Mouse (Mus musculus) forebrain, embryonic 12.5 days (tissue): ENCODE results near the gene Susd6. TPM values are rescaled to one million over a fixed set of nuclear protein-coding genes. Genes with fewer than 3 reads are reported as not detected.

ENCODE experiments used
- ATAC-seq: fragments of 200-750 bp; cut with Nextera tagmentation; 2 replicates; pipeline ENCODE4 v1.8.0; 2017; ENCODE audit warnings: moderate TSS enrichment; ENCODE audit not compliant: low FRiP score
- H3K27ac ChIP-seq: fragments of 300-500 bp; sonication (generic); 2 replicates; pipeline ENCODE4 v1.5.1; 2016; ENCODE audit warnings: mild to moderate bottlenecking
- H3K27me3 ChIP-seq: fragments of 300-500 bp; sonication (generic); 2 replicates; pipeline ENCODE4 v1.6.1; 2016; ENCODE audit warnings: mild to moderate bottlenecking
- H3K36me3 ChIP-seq: fragments of 300-500 bp; sonication (generic); replicated peaks from 2 replicates; pipeline ENCODE4 v1.6.1; 2016; ENCODE audit warnings: mild to moderate bottlenecking
- H3K4me1 ChIP-seq: fragments of 300-500 bp; sonication (generic); 2 replicates; pipeline ENCODE4 v1.6.1; 2016
- H3K4me2 ChIP-seq: fragments of 300-500 bp; sonication (generic); 2 replicates; pipeline ENCODE4 v1.6.1; 2016; ENCODE audit warnings: mild to moderate bottlenecking, moderate library complexity
- H3K4me3 ChIP-seq: fragments of 300-500 bp; sonication (generic); replicated peaks from 2 replicates; pipeline ENCODE4 v1.5.1; 2016; ENCODE audit warnings: mild to moderate bottlenecking
- H3K9ac ChIP-seq: fragments of 300-500 bp; sonication (generic); 2 replicates; pipeline ENCODE4 v1.6.1; 2016; ENCODE audit warnings: mild to moderate bottlenecking
- H3K9me3 ChIP-seq: fragments of 300-500 bp; sonication (generic); 2 replicates; pipeline ENCODE4 v1.6.1; 2016
- WGBS: fragments of 180-500 bp; shearing (Covaris S2); methylation state at CpG from one replicate; pipeline ENCODE4 v1.1.7; 2016; 5-methylcytosine and 5-hydroxymethylcytosine counted together
- polyA plus RNA-seq: library from polyadenylated mRNA; unstranded; fragments of >200 nt; fragmentation: Nextera tagmentation; extraction: Ambion mirVana; gene quantifications from 2 replicates; pipeline ENCODE4 v1.2.1, GENCODE M21; 2016

Susd6 gene
- polyA plus RNA-seq, 1 experiment from 2014 or later = 19.5 TPM

DNA sequence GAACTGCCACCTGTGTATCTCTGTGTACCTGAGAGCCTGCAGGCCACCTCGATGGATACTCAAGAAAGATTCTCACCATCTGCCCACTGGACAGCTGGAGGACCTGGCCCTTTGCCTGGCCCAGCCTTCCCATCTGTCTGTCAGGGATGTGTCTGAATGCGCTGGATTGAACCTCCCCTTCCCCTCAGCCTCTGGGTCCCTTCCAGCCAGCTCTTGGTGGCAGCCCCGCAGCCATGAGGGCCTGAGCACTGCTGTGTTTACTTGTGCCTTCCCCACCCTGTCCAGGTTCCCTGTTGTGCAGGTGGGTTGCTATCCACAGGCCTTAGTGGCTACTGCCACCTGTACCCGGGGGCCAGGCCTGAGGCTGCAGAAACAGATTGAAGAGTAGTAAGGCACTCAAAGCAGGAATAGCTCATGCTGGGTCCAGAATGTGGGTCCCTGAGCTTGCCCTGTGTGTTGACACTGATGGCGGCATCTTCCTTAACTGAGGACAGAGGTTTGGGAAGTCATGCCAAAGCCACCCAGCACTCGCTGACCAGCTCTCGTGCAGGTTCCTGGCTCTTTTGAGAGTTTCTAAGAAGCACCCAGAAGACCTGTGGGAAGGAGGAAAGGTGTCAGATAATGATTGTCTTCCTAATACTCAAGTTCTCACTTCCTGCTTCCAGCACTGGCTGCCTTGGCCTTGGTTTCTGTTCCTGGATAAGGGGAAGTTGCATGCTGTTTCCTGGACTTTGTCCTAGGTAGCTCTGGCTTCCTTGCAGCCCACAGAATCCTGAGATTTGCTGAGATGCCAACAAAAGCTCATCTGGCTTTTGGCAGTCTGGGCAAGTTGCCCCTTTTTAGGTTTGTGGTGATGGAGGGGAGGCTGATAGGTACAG lies 87.1 kb downstream of the Susd6 start:
- Histone ChIP-seq H3K4me1 (no peaks in the 10 kb centered on the region), H3K27me3 (no peaks in the 10 kb centered on the region), H3K9me3 (no peaks in the 10 kb centered on the region), H3K4me3 (no peak overlapping the region), H3K36me3 (peaks cover 31% of the 10 kb centered on the region), H3K9ac (no peak overlapping the region), H3K4me2 (no peak overlapping the region), H3K27ac (no peak overlapping the region)
- ATAC-seq = no peak
- 89% methylated on average over 7 of the region's 7 CpGs for WGBS

GRCm38 (mm10) chr12:80878093-80878430 lies 87.8 kb downstream of the Susd6 start:
- Histone ChIP-seq H3K27ac (no peak overlapping the region), H3K9me3 (no peaks in the 10 kb centered on the region), H3K27me3 (no peaks in the 10 kb centered on the region), H3K9ac (no peak overlapping the region), H3K36me3 (peaks cover 31% of the 10 kb centered on the region), H3K4me2 (no peak overlapping the region), H3K4me1 (no peaks in the 10 kb centered on the region), H3K4me3 (no peak overlapping the region)
- 95% methylated on average over 6 of the region's 6 CpGs for WGBS
- ATAC-seq = no peak

DNA sequence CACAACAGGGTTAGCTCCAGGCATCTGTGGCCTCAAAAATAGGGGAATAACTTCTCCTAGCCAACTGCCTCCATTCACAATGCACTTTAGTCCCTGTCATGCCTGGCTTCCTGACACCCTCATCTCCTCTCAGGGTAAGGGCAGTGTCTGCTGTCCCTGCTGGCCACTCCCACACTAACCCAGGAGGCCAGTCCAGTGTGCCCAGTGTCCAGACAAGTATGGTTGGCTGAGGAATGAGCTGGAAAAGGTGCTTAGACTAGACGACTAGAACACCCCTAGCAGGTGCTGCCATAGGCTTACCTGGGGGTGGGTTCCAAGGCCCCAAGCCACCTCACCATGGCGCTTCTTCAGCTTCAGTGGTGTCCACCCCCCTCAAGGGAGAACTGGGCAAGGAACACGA lies 88.3 kb downstream of the Susd6 start:
- H3K4me1 ChIP-seq = no peaks in the 10 kb centered on the region
- no peak for ATAC-seq
- H3K9me3 ChIP-seq = no peaks in the 10 kb centered on the region
- H3K4me3 ChIP-seq = no peak overlapping the region
- 65% methylated on average over 3 of the region's 3 CpGs for WGBS
- no peaks in the 10 kb centered on the region for H3K27me3 ChIP-seq
- H3K9ac ChIP-seq = no peak overlapping the region
- H3K4me2 ChIP-seq = no peak overlapping the region
- H3K36me3 ChIP-seq = peaks cover 31% of the 10 kb centered on the region
- H3K27ac ChIP-seq = no peak overlapping the region

DNA sequence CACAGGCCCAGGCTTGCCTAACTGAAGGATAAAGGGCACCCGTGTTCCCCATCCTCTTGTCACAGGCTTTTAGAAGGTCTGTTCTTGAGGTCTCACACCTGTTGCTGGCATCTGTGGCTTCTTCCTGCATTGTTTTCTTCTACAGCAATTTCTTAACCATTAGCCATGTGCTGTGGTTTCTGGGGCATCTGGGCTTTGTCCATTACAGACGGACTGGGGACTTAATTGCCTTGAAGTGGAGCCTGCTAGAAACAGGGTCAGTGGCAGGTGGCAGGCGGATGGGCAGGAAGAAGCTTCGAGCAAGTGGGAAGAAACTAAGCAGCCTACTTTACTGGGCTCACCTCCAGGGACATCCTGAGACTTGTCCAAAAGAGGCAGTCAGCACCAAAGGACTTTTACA lies 89.0 kb downstream of the Susd6 start:
- no peak for ATAC-seq
- H3K27me3 ChIP-seq = no peaks in the 10 kb centered on the region
- no peak overlapping the region for H3K27ac ChIP-seq
- no peaks in the 10 kb centered on the region for H3K4me1 ChIP-seq
- 61% methylated on average over 4 of the region's 4 CpGs for WGBS
- no peak overlapping the region for H3K4me2 ChIP-seq
- no peak overlapping the region for H3K9ac ChIP-seq
- H3K4me3 ChIP-seq = no peak overlapping the region
- H3K36me3 ChIP-seq = peaks cover 24% of the 10 kb centered on the region
- no peaks in the 10 kb centered on the region for H3K9me3 ChIP-seq

GRCm38 (mm10) chr12:80881121-80881520 lies 90.8 kb downstream of the Susd6 start:
- Histone ChIP-seq H3K27ac (no peak overlapping the region), H3K4me1 (no peaks in the 10 kb centered on the region), H3K4me3 (no peak overlapping the region), H3K4me2 (no peak overlapping the region), H3K9me3 (no peaks in the 10 kb centered on the region), H3K36me3 (peaks cover 20% of the 10 kb centered on the region), H3K27me3 (no peaks in the 10 kb centered on the region), H3K9ac (no peak overlapping the region)
- 88% methylated on average over 3 of the region's 3 CpGs for WGBS
- ATAC-seq = no peak

DNA sequence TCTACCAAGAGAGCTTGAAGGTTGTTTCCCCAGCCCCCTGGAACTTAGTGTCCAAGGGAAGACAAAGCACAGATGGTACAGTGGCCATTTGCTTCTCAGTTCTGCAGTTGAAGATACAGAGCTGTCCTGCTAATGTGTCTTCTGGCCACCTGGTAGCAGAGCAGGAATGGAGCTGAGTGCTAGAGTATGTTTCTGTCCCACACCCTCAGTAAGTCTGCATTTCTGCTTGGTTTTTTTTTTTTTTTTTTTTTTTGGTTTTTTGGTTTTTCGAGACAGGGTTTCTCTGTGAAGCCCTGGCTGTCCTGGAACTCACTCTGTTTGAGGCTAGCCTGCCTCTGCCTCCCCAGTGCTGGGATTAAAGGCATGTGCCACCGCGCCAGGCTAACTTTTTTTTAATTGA lies 93.0 kb downstream of the Susd6 start:
- H3K4me3 ChIP-seq = no peak overlapping the region
- no peaks in the 10 kb centered on the region for H3K27me3 ChIP-seq
- WGBS = 88% methylated on average over 3 of the region's 3 CpGs
- H3K4me1 ChIP-seq = no peaks in the 10 kb centered on the region
- no peak overlapping the region for H3K27ac ChIP-seq
- H3K4me2 ChIP-seq = no peak overlapping the region
- ATAC-seq = no peak
- no peak overlapping the region for H3K9ac ChIP-seq
- no peaks in the 10 kb centered on the region for H3K9me3 ChIP-seq
- peaks cover 6% of the 10 kb centered on the region for H3K36me3 ChIP-seq

GRCm38 (mm10) chr12:80883881-80884280 lies 93.6 kb downstream of the Susd6 start:
- no peak for ATAC-seq
- no peaks in the 10 kb centered on the region for H3K27me3 ChIP-seq
- WGBS = 81% methylated on average over 5 of the region's 5 CpGs

DNA sequence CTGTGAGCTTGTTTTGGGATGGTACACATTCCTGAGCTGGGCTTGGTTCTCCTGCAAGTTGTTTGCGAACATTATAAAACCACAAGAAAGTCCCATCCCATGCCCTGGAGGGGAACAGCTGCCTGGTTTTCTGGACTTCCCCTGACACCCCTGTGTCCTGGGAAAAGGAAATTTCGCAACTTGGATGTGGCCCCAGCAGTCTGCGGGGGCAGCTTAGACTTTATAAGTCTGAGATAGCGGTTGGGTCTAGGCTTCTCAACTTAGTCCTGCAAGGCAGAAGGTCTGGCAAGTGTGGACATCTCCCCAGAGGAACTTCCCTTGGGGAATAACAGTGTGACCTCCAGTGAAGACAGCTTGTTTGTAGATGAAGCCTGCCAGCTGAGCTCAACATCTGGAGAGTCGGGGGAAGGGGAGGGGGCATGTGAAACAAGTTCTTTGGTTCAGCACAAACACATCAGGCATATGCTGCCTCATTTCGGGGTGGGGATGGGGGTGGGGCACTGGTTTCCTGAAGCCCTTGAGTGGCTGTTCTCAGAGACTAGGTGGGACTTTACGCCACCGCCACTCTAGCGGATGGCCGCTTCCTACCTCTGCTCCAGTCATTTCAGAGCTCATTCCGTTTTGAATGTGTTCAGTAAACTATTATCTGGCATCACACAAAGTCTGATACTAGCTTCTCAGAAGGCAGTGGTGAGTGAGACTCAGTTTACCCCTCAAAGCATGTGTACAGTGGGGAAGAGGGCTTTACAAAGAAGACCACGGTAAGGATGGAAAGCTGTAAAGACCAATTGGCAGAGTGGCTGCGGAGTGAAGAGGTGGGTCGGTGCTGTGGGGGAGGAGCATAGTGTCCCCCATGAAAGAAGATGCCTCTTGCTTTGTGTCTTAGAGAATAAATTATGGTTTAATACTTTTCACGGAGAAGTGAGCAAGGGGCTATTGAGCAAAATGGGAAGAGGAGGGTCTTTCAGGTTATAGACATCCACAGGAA lies 95.3 kb downstream of the Susd6 start:
- Histone ChIP-seq H3K9ac (no peak overlapping the region), H3K4me2 (no peak overlapping the region), H3K4me3 (no peak overlapping the region), H3K4me1 (no peaks in the 10 kb centered on the region), H3K27ac (no peak overlapping the region), H3K36me3 (no peaks in the 10 kb centered on the region), H3K9me3 (peaks cover 6% of the 10 kb centered on the region; the same call in 1 of the 2 replicates), H3K27me3 (no peaks in the 10 kb centered on the region)
- WGBS = 68% methylated on average over 15 of the region's 15 CpGs
- ATAC-seq = no peak

More at GRCm38 (mm10) chr12:80883881-80884280, 93.6 kb downstream of the Susd6 start:
- no peaks in the 10 kb centered on the region for H3K9me3 ChIP-seq
- peaks cover under 1% of the 10 kb centered on the region; the same call in 1 of the 2 replicates for H3K36me3 ChIP-seq
- H3K27ac ChIP-seq = no peak overlapping the region
- H3K4me1 ChIP-seq = no peaks in the 10 kb centered on the region
- no peak overlapping the region for H3K9ac ChIP-seq
- no peak overlapping the region for H3K4me2 ChIP-seq
- H3K4me3 ChIP-seq = no peak overlapping the region

GRCm38 (mm10) chr12:80887036-80887435 lies 96.7 kb downstream of the Susd6 start:
- H3K27ac ChIP-seq = no peak overlapping the region
- H3K27me3 ChIP-seq = no peaks in the 10 kb centered on the region
- H3K4me2 ChIP-seq = no peak overlapping the region
- no peak for ATAC-seq
- 83% methylated on average over 2 of the region's 2 CpGs for WGBS
- no peaks in the 10 kb centered on the region for H3K36me3 ChIP-seq
- H3K9me3 ChIP-seq = peaks cover 6% of the 10 kb centered on the region; the same call in 1 of the 2 replicates
- no peaks in the 10 kb centered on the region for H3K4me1 ChIP-seq
- H3K4me3 ChIP-seq = no peak overlapping the region
- H3K9ac ChIP-seq = no peak overlapping the region

DNA sequence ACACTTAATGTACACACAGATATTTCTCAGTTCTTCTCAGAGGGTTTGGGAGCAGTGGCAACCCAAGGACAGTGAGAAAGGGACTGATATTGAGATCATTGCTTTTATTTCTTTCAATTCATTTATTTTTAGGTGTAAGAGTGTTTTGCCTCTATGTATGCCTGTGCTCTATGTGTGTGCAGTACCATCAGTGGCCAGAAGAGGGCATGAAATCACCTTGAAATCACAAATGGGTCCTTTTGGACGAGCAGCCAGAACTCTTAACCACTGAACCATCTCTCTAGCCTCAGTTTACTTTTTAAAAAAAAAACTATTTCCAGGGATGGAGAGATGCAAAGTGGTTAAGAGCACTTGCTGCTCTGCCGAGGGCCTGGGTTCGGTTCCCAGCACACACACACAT lies 99.0 kb downstream of the Susd6 start:
- Histone ChIP-seq H3K27ac (no peak overlapping the region), H3K4me2 (no peak overlapping the region), H3K4me1 (peaks cover 6% of the 10 kb centered on the region; the same call in 1 of the 2 replicates), H3K27me3 (no peaks in the 10 kb centered on the region), H3K36me3 (no peaks in the 10 kb centered on the region), H3K9ac (no peak overlapping the region), H3K9me3 (peaks cover 6% of the 10 kb centered on the region; the same call in 1 of the 2 replicates), H3K4me3 (no peak overlapping the region)
- no peak for ATAC-seq
- WGBS = 93% methylated on average over 3 of the region's 3 CpGs

- no peak for ATAC-seq
- H3K4me3 ChIP-seq = no peak overlapping the region
- H3K36me3 ChIP-seq = no peaks in the 10 kb centered on the region
- H3K9me3 ChIP-seq = peaks cover 6% of the 10 kb centered on the region; the same call in 1 of the 2 replicates
- no peak overlapping the region for H3K27ac ChIP-seq
- 97% methylated on average over 2 of the region's 2 CpGs for WGBS
- H3K4me2 ChIP-seq = no peak overlapping the region
- H3K4me1 ChIP-seq = peaks cover 10% of the 10 kb centered on the region
- H3K9ac ChIP-seq = no peak overlapping the region
- H3K27me3 ChIP-seq = no peaks in the 10 kb centered on the region
Observed at GRCm38 (mm10) chr12:80891074-80891473, 100.8 kb downstream of the Susd6 start.

- Histone ChIP-seq H3K4me3 (no peak overlapping the region), H3K27ac (no peak overlapping the region), H3K36me3 (no peaks in the 10 kb centered on the region), H3K9ac (no peak overlapping the region), H3K4me2 (no peak overlapping the region), H3K4me1 (peaks cover 10% of the 10 kb centered on the region), H3K27me3 (no peaks in the 10 kb centered on the region), H3K9me3 (peaks cover 6% of the 10 kb centered on the region; the same call in 1 of the 2 replicates)
- 91% methylated on average over 18 of the region's 18 CpGs for WGBS
- no peak for ATAC-seq
Observed at GRCm38 (mm10) chr12:80893720-80894494, 103.6 kb downstream of the Susd6 start.
